Mouse (Mus musculus) thymus, postnatal 0 days (tissue): ENCODE measurements around the gene Pbx2. TPM values are rescaled to one million over a fixed set of nuclear protein-coding genes. Genes with fewer than 3 reads are reported as not detected.

Source experiments
- polyA plus RNA-seq: library from polyadenylated mRNA; unstranded; fragments of >200 nt; fragmentation: Nextera tagmentation; extraction: Ambion mirVana; gene quantifications from 2 replicates; pipeline ENCODE4 v1.2.1, GENCODE M21; 2015

The Pbx2 gene
- polyA plus RNA-seq, 1 experiment from 2014 or later, result 13.3 TPM

Other genes with a start within 250 kb of the Pbx2 start
- gene Btnl2, start 236.4 kb upstream of the Pbx2 start, polyA plus RNA-seq, result 0.22 and 0.27 TPM in 2 replicates
- 0.27 and 0.29 TPM in 2 replicates for gene Btnl1, start 214.1 kb upstream of the Pbx2 start, polyA plus RNA-seq
- 0.71 and 0.94 TPM in 2 replicates for gene BC051142, start 192.4 kb upstream of the Pbx2 start, polyA plus RNA-seq
- gene Btnl4, start 113.9 kb upstream of the Pbx2 start, polyA plus RNA-seq, result 0.09 and 0.13 TPM in 2 replicates
- 0.12 and 0.20 TPM in 2 replicates for gene Btnl6, start 73.9 kb upstream of the Pbx2 start, polyA plus RNA-seq
- 1.4 and 2.0 TPM in 2 replicates for gene Notch4, start 27.0 kb upstream of the Pbx2 start, polyA plus RNA-seq
- 228 and 241 TPM in 2 replicates for gene Gpsm3, start 1.5 kb upstream of the Pbx2 start, polyA plus RNA-seq
- 2.5 and 4.0 TPM in 2 replicates for gene Ager, start 6.6 kb downstream of the Pbx2 start, polyA plus RNA-seq
- 135 and 144 TPM in 2 replicates for gene Rnf5, start 12.4 kb downstream of the Pbx2 start, polyA plus RNA-seq
- gene Agpat1, start 13.0 kb downstream of the Pbx2 start, polyA plus RNA-seq, result 37.5 and 44.9 TPM in 2 replicates
- 3.1 and 3.3 TPM in 2 replicates for gene Egfl8, start 24.7 kb downstream of the Pbx2 start, polyA plus RNA-seq
- gene Ppt2, start 37.2 kb downstream of the Pbx2 start, polyA plus RNA-seq, result 38.4 and 45.5 TPM in 2 replicates
- 37.4 and 39.4 TPM in 2 replicates for gene Prrt1, start 38.3 kb downstream of the Pbx2 start, polyA plus RNA-seq
- gene Fkbpl, start 53.5 kb downstream of the Pbx2 start, polyA plus RNA-seq, result 12.5 TPM in 2 replicates
- gene Atf6b, start 55.9 kb downstream of the Pbx2 start, polyA plus RNA-seq, result 56.6 and 60.8 TPM in 2 replicates
- gene Tnxb, start 79.3 kb downstream of the Pbx2 start, polyA plus RNA-seq, result 0.54 and 0.59 TPM in 2 replicates
- gene C4b, start 152.6 kb downstream of the Pbx2 start, polyA plus RNA-seq, result 0.32 and 0.49 TPM in 2 replicates
- gene Cyp21a1, start 213.3 kb downstream of the Pbx2 start, polyA plus RNA-seq, result not detected in 2 replicates
- gene Stk19, start 245.7 kb downstream of the Pbx2 start, polyA plus RNA-seq, result 39.3 and 48.6 TPM in 2 replicates
- 48.8 and 53.3 TPM in 2 replicates for gene Dxo, start 245.8 kb downstream of the Pbx2 start, polyA plus RNA-seq